Mouse (Mus musculus): Measurements from ENCODE around the gene Fam71e2.

GRCm38 (mm10) chr7:4746326-4746980 is 24.6 kb downstream of the Fam71e2 start:
- TF ChIP-seq CTCF (IDR thresholded peaks at IDR 0.05; ENCODE audit: low read depth, low read length) (no peak), POLR2A (IDR thresholded peaks at IDR 0.05; ENCODE audit: borderline replicate concordance, low read depth, low read length) (no peak)

All from bone marrow macrophage, adult 2 months (primary cell).